Mouse (Mus musculus): ENCODE data around the gene Rcan2.
A peak's percentile ranks its signal among the peaks of the same experiment; 100 is the strongest.
"Not testable (repeated sequence)": the region's sequence is repeated elsewhere in the genome, so short reads cannot be mapped to it uniquely, and the experiment has no call there.

The Rcan2 gene

GRCm38 (mm10) chr17:43825411-43825785, 24.2 kb downstream of the Rcan2 start:
- DNase-seq (ENCODE audit: low spot score): not testable (repeated sequence)

- no peak for DNase-seq (ENCODE audit: low spot score)
Observed at GRCm38 (mm10) chr17:43827261-43827660, 26.1 kb downstream of the Rcan2 start.

GRCm38 (mm10) chr17:43832401-43833124, 31.4 kb downstream of the Rcan2 start:
- no peak for DNase-seq (ENCODE audit: low spot score)

GRCm38 (mm10) chr17:43840208-43840607, 39.1 kb downstream of the Rcan2 start:
- no peak for DNase-seq (ENCODE audit: low spot score)

GRCm38 (mm10) chr17:43846714-43847113, 45.6 kb downstream of the Rcan2 start:
- DNase-seq (ENCODE audit: low spot score): no peak

GRCm38 (mm10) chr17:43848903-43849302, 47.8 kb downstream of the Rcan2 start:
- no peak for DNase-seq (ENCODE audit: low spot score)

- DNase-seq (ENCODE audit: low spot score): no peak
Observed at GRCm38 (mm10) chr17:43855132-43855531, 54.0 kb downstream of the Rcan2 start.

- DNase-seq (ENCODE audit: low spot score): no peak
Observed at GRCm38 (mm10) chr17:43856081-43856480, 54.9 kb downstream of the Rcan2 start.

- no peak for DNase-seq (ENCODE audit: low spot score)
Observed at GRCm38 (mm10) chr17:43868808-43869207, 67.7 kb downstream of the Rcan2 start.

GRCm38 (mm10) chr17:43869677-43870076, 68.5 kb downstream of the Rcan2 start:
- peak; percentile 81 for DNase-seq (ENCODE audit: low spot score)

- DNase-seq (ENCODE audit: low spot score): no peak
Observed at GRCm38 (mm10) chr17:43874417-43874816, 73.3 kb downstream of the Rcan2 start.

GRCm38 (mm10) chr17:43877425-43877824, 76.3 kb downstream of the Rcan2 start:
- no peak for DNase-seq (ENCODE audit: low spot score)

GRCm38 (mm10) chr17:43883016-43883415, 81.9 kb downstream of the Rcan2 start:
- no peak for DNase-seq (ENCODE audit: low spot score)

GRCm38 (mm10) chr17:43886262-43886661, 85.1 kb downstream of the Rcan2 start:
- DNase-seq (ENCODE audit: low spot score): no peak

- DNase-seq (ENCODE audit: low spot score): no peak
Observed at GRCm38 (mm10) chr17:43887931-43888330, 86.8 kb downstream of the Rcan2 start.

GRCm38 (mm10) chr17:43897346-43897745, 96.2 kb downstream of the Rcan2 start:
- DNase-seq (ENCODE audit: low spot score): no peak

GRCm38 (mm10) chr17:43899405-43900092, 98.4 kb downstream of the Rcan2 start:
- DNase-seq (ENCODE audit: low spot score): no peak

GRCm38 (mm10) chr17:43900133-43900532, 99.0 kb downstream of the Rcan2 start:
- no peak for DNase-seq (ENCODE audit: low spot score)

GRCm38 (mm10) chr17:43901474-43901873, 100.3 kb downstream of the Rcan2 start:
- no peak for DNase-seq (ENCODE audit: low spot score)

- no peak for DNase-seq (ENCODE audit: low spot score)
Observed at GRCm38 (mm10) chr17:43903807-43904771, 102.9 kb downstream of the Rcan2 start.

- no peak for DNase-seq (ENCODE audit: low spot score)
Observed at GRCm38 (mm10) chr17:43904896-43905295, 103.7 kb downstream of the Rcan2 start.

GRCm38 (mm10) chr17:43906728-43907127, 105.6 kb downstream of the Rcan2 start:
- no peak for DNase-seq (ENCODE audit: low spot score)

Data from urinary bladder, postnatal 25 days (tissue).